ENCODE assay signal across 8 mouse cellular contexts in genomic region chr1:19178742-19179397, GRCm38 (mm10). TPM values are rescaled to one million over a fixed set of nuclear protein-coding genes. Genes with fewer than 3 reads are reported as not detected.
DNase-seq lines count a peak whose midpoint lies in the region; ATAC-seq and TF ChIP-seq lines count a peak whose summit lies in the region.

No protein-coding gene starts in this region.

- no peak overlapping the region for H3K4me3 ChIP-seq in lung, embryonic 14.5 days (ENCODE audit: low read depth, low read length)

- H3K4me1 ChIP-seq in lung, embryonic 14.5 days (ENCODE audit: insufficient read depth) = no peaks in the 10 kb centered on the region

- no peaks in the 10 kb centered on the region for H3K36me3 ChIP-seq in lung, embryonic 14.5 days (ENCODE audit: insufficient read depth)

- ATAC-seq in cerebellum, adult (ENCODE audit: insufficient number of reproducible peaks, low FRiP score, low TSS enrichment) = peak; percentile 78; the same call in 1 of the 2 replicates
- ATAC-seq in lung, embryonic 14.5 days (ENCODE audit: insufficient read depth) = no peak

- 6% methylated on average over 4 of the region's 4 CpGs for WGBS in lung, embryonic 14.5 days

- no peak overlapping the region for H3K9ac ChIP-seq in lung, embryonic 14.5 days

- H3K27ac ChIP-seq in lung, embryonic 14.5 days (ENCODE audit: low read depth) = no peak overlapping the region

- peak; percentile 68 for TF ChIP-seq CTCF in lung, embryonic 14.5 days (IDR thresholded peaks at IDR 0.05; ENCODE audit: low read depth)

- no peaks in the 10 kb centered on the region for H3K9me3 ChIP-seq in lung, embryonic 14.5 days (ENCODE audit: low read depth, low read length)

- DNase-seq in cerebellum, adult 11-12 months = no peak
- peak; percentile 72 for DNase-seq in lung, embryonic 14.5 days
- no peak for DNase-seq in lung, postnatal 10 days
- DNase-seq in cerebellum, adult 11 months = peak; percentile 9
- DNase-seq in layer of hippocampus, adult 8-10 months (ENCODE audit: low spot score in 2 of 2) = peak; percentile 4 to 7
- no peak for DNase-seq in spleen, postnatal 4 days (ENCODE audit: low spot score in 2 of 2)
- DNase-seq in adrenal gland, postnatal 25 days = no peak

- H3K27me3 ChIP-seq in lung, embryonic 14.5 days (ENCODE audit: insufficient read depth, low read length) = no peaks in the 10 kb centered on the region

- no peak overlapping the region for H3K4me2 ChIP-seq in lung, embryonic 14.5 days

RNA-seq across cellular contexts. Expression of gene Tfap2b, which starts 29.8 kb away (rescaled TPM):
- polyA plus RNA-seq in lung, embryonic 14.5 days (2014; fragmentation: Nextera tagmentation; extraction: Ambion mirVana) = 0.05 and 0.21 TPM in 2 replicates
- total RNA-seq in layer of hippocampus, adult 8-10 months (2022) = under 1 TPM in 3 of 4 experiments, not detected in 1; 0.18 to 0.45 (median 0.20) TPM
- 8.6 and 11.0 TPM in 2 replicates for total RNA-seq in adrenal gland, postnatal 25 days (2021)

Comparison
In these comparisons a context has a peak if more than half of its experiments do, and no peak if none do; other contexts are left out.
1. DNase-seq: peak in lung, embryonic 14.5 days (single experiment), cerebellum, adult 11 months (single experiment) and layer of hippocampus, adult 8-10 months (2 of 2); none in cerebellum, adult 11-12 months (single experiment), lung, postnatal 10 days (single experiment), spleen, postnatal 4 days (0 of 2) and adrenal gland, postnatal 25 days (single experiment).